Mouse (Mus musculus) erythroblast, adult 5-6 weeks (primary cell): ENCODE measurements around the gene Mtf1. TPM values are rescaled to one million over a fixed set of nuclear protein-coding genes. Genes with fewer than 3 reads are reported as not detected.
A peak's percentile ranks its signal among the peaks of the same experiment; 100 is the strongest.

Experiments
- ATAC-seq: replicated peaks from 2 replicates; pipeline ENCODE4 v1.8.0; 2016; ENCODE audit warnings: moderate number of reproducible peaks, mild to moderate bottlenecking, moderate TSS enrichment, inconsistent platforms; ENCODE audit not compliant: poor library complexity, low FRiP score, severe bottlenecking
- total RNA-seq, 2 experiments: library from RNA; stranded (forward) in 1 of 2; stranded (reverse) in 1 of 2; fragments of 150-400 nt in 1 of 2; fragments of 200-764, 138-1000 nt in 1 of 2; gene quantifications; 2 replicates each; pipeline versions ENCODE4 v1.2.3 to v1.2.4; 2015 to 2017; ENCODE audit warnings: low replicate concordance in 2 of 2

Gene Mtf1
- total RNA-seq, 2 experiments from 2014 or later, result 5.4 to 8.6 TPM

GRCm38 (mm10) chr4:124796141-124796540, 5.8 kb upstream of the Mtf1 start:
- no peak for ATAC-seq

GRCm38 (mm10) chr4:124796913-124797312, 5.0 kb upstream of the Mtf1 start:
- no peak for ATAC-seq

DNA sequence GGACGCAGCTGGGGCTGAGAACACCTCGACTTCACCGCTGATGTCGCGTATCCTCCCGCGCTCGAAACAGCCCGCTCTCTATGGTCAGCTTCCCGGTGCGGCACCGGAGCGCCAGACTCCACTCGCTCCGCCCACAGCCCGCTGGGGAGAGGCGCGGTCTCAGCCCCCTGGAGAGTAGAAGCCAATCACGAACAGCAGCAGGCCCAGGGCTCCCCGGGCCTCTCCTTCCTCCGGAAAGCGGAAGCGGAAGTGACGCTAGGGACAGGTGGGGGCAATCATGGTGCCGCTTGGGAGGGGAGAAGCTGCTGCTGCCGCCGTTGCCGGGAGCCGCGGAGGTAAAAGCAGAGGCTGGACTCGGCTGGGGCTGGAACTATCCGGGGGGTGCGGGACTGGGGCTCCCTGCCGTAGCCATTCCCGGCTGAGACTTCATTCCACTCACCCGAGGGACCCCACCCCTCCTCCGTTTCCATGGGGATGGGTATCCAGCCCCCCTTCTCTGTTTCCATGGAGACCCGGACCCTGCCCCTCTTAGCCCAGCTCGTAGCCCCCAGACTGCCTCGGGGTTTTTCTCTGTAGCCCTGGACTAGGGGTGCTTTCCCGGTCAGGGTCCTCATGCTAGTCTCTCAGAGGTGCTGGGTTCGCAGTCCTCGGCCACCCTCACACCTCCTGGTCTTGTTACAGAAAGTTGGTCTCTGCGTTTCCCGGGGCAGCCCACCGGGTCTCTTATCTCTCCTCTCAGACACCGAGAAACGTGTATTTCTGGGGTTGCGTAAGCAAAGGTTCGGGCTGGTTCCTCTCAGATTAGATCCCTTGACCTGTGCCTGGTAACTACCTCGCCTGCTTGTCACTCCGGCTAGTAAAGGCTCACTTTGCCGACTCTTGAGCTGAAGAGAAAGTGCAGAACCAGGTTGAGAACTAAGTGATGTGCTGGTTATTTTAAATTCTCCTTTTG, 681 bp downstream of the Mtf1 start:
- peak; percentile 95 for ATAC-seq

GRCm38 (mm10) chr4:124803406-124803805, 1.5 kb downstream of the Mtf1 start:
- ATAC-seq, result no peak

DNA sequence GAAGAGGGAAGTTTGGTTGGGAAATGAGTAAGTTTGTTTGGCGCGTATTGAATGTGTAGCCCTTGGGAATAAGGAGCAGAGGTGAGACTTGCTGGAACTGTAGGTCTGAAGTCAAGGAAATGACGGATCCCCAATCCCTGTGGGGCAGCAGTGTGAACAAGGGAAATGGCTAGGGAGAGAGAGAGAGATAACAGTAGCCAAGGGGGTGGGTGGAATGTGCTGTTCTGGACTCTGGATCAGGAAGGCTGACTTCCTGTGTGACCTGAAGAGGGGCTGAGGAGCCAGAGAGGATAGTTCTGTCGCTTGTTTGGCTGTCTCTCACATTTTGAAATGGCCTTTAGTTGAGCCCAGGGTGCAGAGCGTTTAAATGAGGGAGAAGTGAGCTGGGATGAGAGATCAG, 6.6 kb downstream of the Mtf1 start:
- ATAC-seq, result no peak

DNA sequence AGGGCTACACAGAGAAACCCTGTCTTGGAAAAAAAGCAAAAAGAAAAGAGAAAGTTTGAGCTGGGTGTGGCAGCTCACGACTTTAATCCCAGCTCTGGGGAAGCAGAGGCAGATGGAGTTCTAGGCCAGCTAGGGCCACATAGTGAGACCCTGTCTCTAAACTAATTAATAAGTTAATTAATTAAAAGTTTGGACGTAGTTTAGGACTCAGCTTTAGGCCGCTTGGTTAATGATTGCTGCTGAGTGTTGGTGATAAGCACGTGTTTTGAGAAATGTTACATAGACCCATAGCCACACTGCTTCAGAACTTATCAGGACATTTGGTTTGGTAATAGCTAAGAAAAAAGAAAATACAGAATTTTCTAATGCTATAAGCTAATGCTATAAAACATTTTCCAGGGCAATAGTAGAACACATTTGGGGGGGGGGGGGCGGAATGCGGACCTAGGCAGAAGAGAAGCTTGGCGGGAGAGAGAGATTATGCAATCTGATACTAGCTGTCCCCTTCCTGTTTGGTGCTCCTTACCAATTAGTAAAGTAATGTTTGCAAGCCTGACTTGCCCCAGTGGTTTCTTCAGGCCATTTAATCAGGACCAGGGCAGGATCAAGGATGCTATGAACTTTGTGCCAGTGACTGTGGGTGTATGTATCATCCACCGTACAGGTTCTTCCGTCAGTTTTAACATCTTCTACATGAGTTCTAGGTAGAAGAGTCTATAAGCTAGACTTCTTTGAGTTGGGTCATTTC, 7.4 kb downstream of the Mtf1 start:
- no peak for ATAC-seq

DNA sequence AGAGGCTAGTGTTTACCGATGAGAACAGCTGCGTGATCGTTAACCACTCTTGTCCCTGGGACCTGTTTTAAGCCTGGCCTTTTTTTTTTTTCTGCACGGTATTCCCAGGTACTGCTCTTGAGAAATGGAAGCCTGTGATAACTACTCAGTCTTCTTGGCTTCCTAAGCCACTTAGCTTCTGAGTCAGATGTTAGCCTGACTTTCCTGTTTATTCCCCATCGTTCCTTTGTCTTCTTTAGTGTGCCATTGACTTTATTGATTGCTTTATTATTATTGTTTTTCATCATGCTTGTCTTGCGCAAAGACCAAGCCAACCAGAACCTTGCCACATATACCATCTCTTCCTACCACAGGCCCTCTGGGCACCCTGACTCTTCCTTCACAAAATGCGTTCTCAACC, 8.2 kb downstream of the Mtf1 start:
- ATAC-seq, result no peak

DNA sequence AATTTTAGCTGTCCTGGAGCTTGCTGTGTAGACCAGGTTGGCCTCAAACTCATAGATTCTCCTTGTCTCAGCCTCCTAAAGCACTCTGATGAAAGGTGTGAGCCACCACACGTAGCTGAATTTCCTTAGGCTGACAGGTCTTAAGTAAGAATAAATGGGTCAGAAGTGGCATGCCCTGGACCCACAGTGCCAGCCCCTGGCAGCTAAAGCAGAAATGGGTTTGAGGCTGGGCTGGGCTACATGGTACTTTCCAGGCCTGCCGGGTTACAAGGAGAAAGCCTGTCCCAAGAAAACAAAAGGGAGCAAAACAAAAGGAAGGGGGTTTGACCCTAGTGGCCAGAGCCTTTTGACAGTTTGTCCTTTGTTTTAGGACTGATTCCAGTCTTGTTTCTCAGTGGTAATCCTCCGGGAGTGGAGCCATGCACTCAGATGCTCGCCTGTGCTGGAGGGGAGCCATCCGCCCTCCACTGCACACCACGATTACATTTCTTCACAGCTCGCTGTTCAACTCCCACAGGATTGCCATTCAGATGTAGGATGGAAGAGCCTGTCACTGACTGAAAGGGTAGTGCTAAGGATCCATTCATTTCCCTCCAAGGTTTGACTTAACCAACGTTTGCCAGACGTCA, 9.6 kb downstream of the Mtf1 start:
- no peak for ATAC-seq

GRCm38 (mm10) chr4:124815901-124816300, 14.0 kb downstream of the Mtf1 start:
- no peak for ATAC-seq

GRCm38 (mm10) chr4:124817803-124818202, 15.9 kb downstream of the Mtf1 start:
- peak; percentile 91 for ATAC-seq

DNA sequence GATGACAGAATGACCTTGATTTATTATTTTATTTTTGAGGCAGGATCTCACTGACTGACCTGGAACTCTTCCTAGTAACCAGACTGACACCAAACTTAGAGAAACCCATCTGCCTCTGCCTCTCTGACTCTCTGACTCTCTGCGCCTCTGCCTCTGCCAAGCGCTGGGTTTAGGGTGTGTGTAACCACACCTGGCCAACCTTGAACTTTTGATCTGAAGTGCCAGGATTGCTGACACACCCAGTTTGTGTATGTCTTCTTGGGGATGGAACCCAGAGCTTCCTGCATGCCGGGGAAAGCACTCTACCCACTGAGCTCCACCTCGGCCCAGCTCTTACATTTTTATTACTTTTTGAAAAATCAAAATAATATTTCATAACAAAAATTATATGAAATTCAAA, 16.9 kb downstream of the Mtf1 start:
- ATAC-seq, result no peak

GRCm38 (mm10) chr4:124824967-124825366, 23.1 kb downstream of the Mtf1 start:
- no peak for ATAC-seq

GRCm38 (mm10) chr4:124825371-124825965, 23.6 kb downstream of the Mtf1 start:
- no peak for ATAC-seq

DNA sequence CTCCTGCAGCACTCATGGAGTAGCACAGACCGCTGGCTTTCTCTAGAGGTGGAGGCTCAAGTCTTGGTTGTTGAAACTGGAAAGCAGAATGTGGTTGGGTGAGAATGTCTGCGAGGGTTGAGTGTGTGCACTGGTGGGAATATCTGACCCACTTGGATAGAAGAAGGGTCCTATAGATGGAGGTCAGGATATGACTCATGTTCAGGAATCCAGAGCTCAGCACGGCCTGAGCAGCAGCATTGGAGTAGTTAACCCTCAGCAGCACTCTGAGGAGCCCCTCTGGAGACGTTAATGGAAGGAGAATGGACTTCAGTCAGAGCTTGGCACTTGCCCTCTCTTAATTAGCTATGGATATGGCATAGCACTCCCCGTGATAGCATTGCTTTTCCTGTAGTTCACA, 27.8 kb downstream of the Mtf1 start:
- no peak for ATAC-seq

DNA sequence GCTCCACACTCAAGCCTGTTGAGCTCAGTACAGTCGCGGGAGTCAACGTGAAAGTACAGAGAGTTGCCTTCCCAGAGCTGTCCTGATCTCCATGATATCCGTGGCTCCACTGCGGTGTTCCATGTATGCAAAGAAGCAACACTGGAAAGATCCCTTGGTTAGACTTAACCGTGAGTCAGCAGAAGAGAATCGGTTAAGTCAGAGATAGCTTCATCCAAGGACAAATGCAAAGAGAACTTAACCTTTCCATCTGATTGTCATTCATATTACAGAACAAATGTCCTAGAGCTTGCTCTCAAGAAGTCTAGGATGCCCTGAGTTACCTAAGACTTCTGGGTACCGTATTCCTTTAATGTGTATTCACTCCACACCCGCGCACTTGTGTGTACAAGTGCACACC, 30.9 kb downstream of the Mtf1 start:
- ATAC-seq, result no peak

DNA sequence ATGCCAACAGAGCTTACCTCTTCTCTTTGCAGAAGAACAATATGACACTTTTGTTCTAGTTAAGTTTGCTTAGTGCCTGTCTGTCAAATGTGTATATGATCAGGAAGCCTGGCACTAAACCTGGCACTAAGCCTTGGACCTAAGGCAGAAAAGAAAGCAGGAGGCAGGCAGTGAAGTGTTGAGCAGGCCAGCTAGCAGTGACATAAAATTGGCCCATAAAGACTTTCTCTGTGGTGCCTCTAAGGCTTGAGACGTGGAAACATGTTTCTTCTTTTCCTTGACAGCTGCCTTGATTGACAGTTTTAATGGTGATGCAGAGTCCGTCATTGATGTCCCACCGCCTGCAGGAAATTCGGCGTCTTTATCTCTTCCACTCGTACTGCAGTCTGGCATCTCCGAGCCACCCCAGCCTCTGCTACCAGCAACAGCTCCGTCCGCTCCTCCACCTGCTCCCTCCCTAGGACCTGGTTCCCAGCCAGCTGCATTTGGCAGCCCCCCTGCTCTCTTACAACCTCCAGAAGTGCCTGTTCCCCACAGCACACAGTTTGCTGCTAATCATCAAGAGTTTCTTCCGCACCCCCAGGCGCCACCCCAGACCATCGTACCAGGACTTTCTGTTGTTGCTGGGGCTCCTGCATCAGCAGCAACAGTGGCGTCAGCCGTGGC, 36.3 kb downstream of the Mtf1 start:
- ATAC-seq, result no peak

GRCm38 (mm10) chr4:124840998-124841397, 39.1 kb downstream of the Mtf1 start:
- ATAC-seq, result no peak

- peak; percentile 68 for ATAC-seq
These were observed 41.6 kb downstream of the Mtf1 start for GRCm38 (mm10) chr4:124843493-124843892.

- ATAC-seq, result peak; percentile 70
These were observed 45.7 kb downstream of the Mtf1 start for GRCm38 (mm10) chr4:124847573-124847972.
